Mouse (Mus musculus) neural tube, embryonic 14.5 days (tissue): ENCODE results near the gene Ncan. TPM values are rescaled to one million over a fixed set of nuclear protein-coding genes. Genes with fewer than 3 reads are reported as not detected.

Source experiments
- ATAC-seq: fragments of 200-750 bp; cut with Nextera tagmentation; 2 replicates; pipeline ENCODE4 v1.8.0; 2017; ENCODE audit warnings: low read depth, mild to moderate bottlenecking, moderate TSS enrichment, moderate library complexity
- H3K27ac ChIP-seq: fragments of 300-500 bp; sonication (generic); 2 replicates; pipeline ENCODE4 v1.5.1; 2014; ENCODE audit warnings: low read depth, mild to moderate bottlenecking, control low read depth, low read length, moderate library complexity, mixed read lengths
- H3K27me3 ChIP-seq: fragments of 300-500 bp; sonication (generic); 2 replicates; pipeline ENCODE4 v1.6.1; 2014; ENCODE audit warnings: low read length; ENCODE audit not compliant: control insufficient read depth, insufficient read depth
- H3K36me3 ChIP-seq: fragments of 300-500 bp; sonication (generic); 2 replicates; pipeline ENCODE4 v1.6.1; 2014; ENCODE audit warnings: low read length, mixed read lengths; ENCODE audit not compliant: control insufficient read depth, insufficient read depth
- H3K4me1 ChIP-seq: fragments of 300-500 bp; sonication (generic); 2 replicates; pipeline ENCODE4 v1.6.1; 2014; ENCODE audit warnings: low read length; ENCODE audit not compliant: control insufficient read depth, insufficient read depth
- H3K4me2 ChIP-seq: fragments of 300-500 bp; sonication (generic); 2 replicates; pipeline ENCODE4 v1.6.1; 2014; ENCODE audit warnings: mild to moderate bottlenecking, low read depth, low read length, control low read depth
- H3K4me3 ChIP-seq: fragments of 300-500 bp; sonication (generic); 2 replicates; pipeline ENCODE4 v1.5.1; 2014; ENCODE audit warnings: low read depth, low read length, control low read depth, mixed read lengths
- H3K9ac ChIP-seq: fragments of 300-500 bp; sonication (generic); replicated peaks from 2 replicates; pipeline ENCODE4 v1.6.1; 2014; ENCODE audit warnings: low read depth, mild to moderate bottlenecking, control low read depth, low read length, mixed read lengths
- H3K9me3 ChIP-seq: fragments of 300-500 bp; sonication (generic); 2 replicates; pipeline ENCODE4 v1.6.1; 2016; ENCODE audit warnings: low read length; ENCODE audit not compliant: control insufficient read depth
- WGBS: fragments of 180-500 bp; shearing (Covaris S2); extraction: QIAGEN DNeasy Blood & Tissue Kit; methylation state at CpG from one replicate; pipeline ENCODE4 v1.1.7; 2014; 5-methylcytosine and 5-hydroxymethylcytosine counted together
- polyA plus RNA-seq: library from polyadenylated mRNA; unstranded; fragments of >200 nt; fragmentation: Nextera tagmentation; extraction: Ambion mirVana; gene quantifications from 2 replicates; pipeline ENCODE4 v1.2.1, GENCODE M21; 2014

Ncan gene
- polyA plus RNA-seq, 1 experiment from 2014 or later = 176 TPM

DNA sequence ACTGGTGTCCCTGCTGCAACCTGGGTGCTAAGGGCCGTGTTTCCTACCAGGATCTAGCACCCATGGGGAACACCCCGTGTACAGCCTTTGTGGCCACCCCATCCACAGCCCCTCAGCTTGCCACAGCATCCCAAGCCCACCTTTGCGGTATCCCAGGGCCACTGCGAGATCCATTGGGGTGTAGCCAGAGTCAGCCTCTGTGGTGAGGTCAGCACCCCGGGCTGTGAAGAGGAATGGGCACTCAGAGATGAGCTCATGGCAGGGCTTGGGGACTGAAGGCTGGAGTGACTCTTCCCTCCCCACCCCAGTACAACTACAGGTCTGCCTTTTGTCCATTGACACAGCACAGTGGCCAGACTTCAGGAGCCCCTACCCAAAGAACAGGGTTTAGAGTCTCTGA, 13.4 kb upstream of the Ncan start:
- ATAC-seq = no peak

DNA sequence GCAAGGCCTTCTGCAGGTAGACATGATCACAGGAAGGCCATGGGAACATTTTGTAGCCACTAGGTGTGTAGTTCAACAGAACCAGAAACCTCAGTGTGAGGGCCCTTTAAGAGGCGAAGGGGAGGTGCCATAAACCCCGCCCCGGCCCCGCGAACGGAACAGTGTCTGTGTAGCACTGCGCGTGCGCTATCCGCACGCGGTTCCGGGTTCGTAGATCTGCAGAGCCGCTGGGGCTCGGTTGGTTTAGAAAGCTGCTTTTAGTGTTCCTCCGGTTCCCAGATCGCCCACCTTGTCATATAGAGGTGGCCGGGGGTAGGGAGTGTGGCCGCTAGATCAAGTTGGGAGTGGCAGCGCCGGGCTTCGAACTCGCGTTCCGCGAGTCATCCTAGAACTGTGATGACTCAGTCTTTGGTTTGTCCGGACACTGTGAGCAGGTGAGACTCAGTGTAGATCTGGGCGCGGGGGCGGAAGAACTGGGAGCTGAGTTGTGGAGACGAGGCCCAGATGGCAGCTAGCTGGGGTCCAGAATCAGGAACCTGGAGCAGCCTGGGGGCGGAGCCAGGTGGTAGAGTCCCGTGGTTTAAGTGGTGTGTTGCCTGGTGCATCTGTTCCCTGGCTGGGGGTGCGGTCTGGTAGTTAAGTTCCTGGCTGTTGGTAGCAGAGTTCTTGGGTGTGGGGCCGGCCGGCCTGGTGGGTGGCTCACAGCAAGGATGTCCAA, 10.7 kb upstream of the Ncan start, which contains the start of gene Nr2c2ap:
TSS of gene Nr2c2ap (plus strand) at position 168 of the 718 bp plus-strand sequence.
- Histone ChIP-seq H3K4me1 (peaks cover 6% of the 10 kb centered on the region), H3K36me3 (peaks cover 30% of the 10 kb centered on the region), H3K4me3 (peak within 1 kb of the TSS; percentile 66), H3K27me3 (no peaks in the 10 kb centered on the region), H3K9ac (peak within 1 kb of the TSS; percentile 58), H3K9me3 (no peaks in the 10 kb centered on the region), H3K4me2 (peak within 1 kb of the TSS; percentile 79), H3K27ac (no peak within 1 kb of the TSS; the same call in 1 of the 2 replicates)
- ATAC-seq = peak; percentile 87
- 1% methylated on average over 37 of the region's 37 CpGs for WGBS

More for the DNA sequence above, 13.4 kb upstream of the Ncan start:
- H3K27me3 ChIP-seq = no peaks in the 10 kb centered on the region
- peaks cover 14% of the 10 kb centered on the region for H3K4me1 ChIP-seq
- 90% methylated on average over 5 of the region's 5 CpGs for WGBS
- H3K4me3 ChIP-seq = no peak overlapping the region
- H3K9ac ChIP-seq = no peak overlapping the region
- H3K9me3 ChIP-seq = no peaks in the 10 kb centered on the region
- H3K27ac ChIP-seq = no peak overlapping the region
- peaks cover 30% of the 10 kb centered on the region for H3K36me3 ChIP-seq
- H3K4me2 ChIP-seq = no peak overlapping the region

- H3K4me2 ChIP-seq = no peak overlapping the region
- WGBS = 80% methylated on average over 3 of the region's 3 CpGs
- H3K27me3 ChIP-seq = no peaks in the 10 kb centered on the region
- no peak overlapping the region for H3K4me3 ChIP-seq
- no peak overlapping the region; the same call in 1 of the 2 replicates for H3K27ac ChIP-seq
- no peak for ATAC-seq
- H3K36me3 ChIP-seq = peaks cover 20% of the 10 kb centered on the region
- H3K4me1 ChIP-seq = peaks cover 6% of the 10 kb centered on the region
- no peak overlapping the region for H3K9ac ChIP-seq
- no peaks in the 10 kb centered on the region for H3K9me3 ChIP-seq
These were observed 9.4 kb upstream of the Ncan start for GRCm38 (mm10) chr8:70130066-70130465.

- no peak overlapping the region for H3K4me3 ChIP-seq
- no peak overlapping the region for H3K4me2 ChIP-seq
- peak overlapping the region; percentile 60 for H3K27ac ChIP-seq
- ATAC-seq = peak; percentile 61
- peaks cover 6% of the 10 kb centered on the region for H3K4me1 ChIP-seq
- 59% methylated on average over 9 of the region's 9 CpGs for WGBS
- H3K27me3 ChIP-seq = no peaks in the 10 kb centered on the region
- no peak overlapping the region for H3K9ac ChIP-seq
- H3K36me3 ChIP-seq = peaks cover 15% of the 10 kb centered on the region
- no peaks in the 10 kb centered on the region for H3K9me3 ChIP-seq
These were observed 8.8 kb upstream of the Ncan start for GRCm38 (mm10) chr8:70129309-70129952.

GRCm38 (mm10) chr8:70128435-70128834, 7.8 kb upstream of the Ncan start:
- 78% methylated on average over 3 of the region's 3 CpGs for WGBS
- Histone ChIP-seq H3K27ac (peak overlapping the region; percentile 41), H3K9me3 (no peaks in the 10 kb centered on the region), H3K4me3 (no peak overlapping the region), H3K9ac (no peak overlapping the region), H3K36me3 (peaks cover 5% of the 10 kb centered on the region), H3K27me3 (no peaks in the 10 kb centered on the region), H3K4me2 (no peak overlapping the region), H3K4me1 (peaks cover 6% of the 10 kb centered on the region)
- 0 out of 2 replicates have a peak, but pooled peaks have one; percentile 12 for ATAC-seq

DNA sequence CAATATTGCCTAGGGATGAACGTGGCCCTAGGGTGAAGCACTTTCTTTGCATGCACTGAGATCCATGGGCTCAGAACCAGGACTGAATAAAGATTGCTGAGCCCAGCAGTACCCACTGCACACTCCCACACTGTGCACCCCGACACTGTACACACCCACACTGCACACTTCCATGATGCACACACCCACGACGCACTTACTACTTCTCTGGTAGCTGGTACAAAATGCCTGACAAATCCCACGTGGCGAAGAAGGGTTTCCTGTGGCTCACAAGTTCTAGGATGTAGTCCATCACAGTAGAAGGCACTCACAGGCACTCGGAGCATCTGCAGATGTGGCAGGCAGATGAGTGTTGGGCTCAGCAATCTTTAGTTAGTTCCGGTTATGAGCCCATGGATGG, 4.3 kb upstream of the Ncan start:
- Histone ChIP-seq H3K27me3 (no peaks in the 10 kb centered on the region), H3K9ac (no peak overlapping the region), H3K27ac (no peak overlapping the region), H3K9me3 (no peaks in the 10 kb centered on the region), H3K4me1 (no peaks in the 10 kb centered on the region), H3K4me3 (no peak overlapping the region), H3K4me2 (no peak overlapping the region), H3K36me3 (no peaks in the 10 kb centered on the region)
- 68% methylated on average over 8 of the region's 8 CpGs for WGBS
- no peak for ATAC-seq

DNA sequence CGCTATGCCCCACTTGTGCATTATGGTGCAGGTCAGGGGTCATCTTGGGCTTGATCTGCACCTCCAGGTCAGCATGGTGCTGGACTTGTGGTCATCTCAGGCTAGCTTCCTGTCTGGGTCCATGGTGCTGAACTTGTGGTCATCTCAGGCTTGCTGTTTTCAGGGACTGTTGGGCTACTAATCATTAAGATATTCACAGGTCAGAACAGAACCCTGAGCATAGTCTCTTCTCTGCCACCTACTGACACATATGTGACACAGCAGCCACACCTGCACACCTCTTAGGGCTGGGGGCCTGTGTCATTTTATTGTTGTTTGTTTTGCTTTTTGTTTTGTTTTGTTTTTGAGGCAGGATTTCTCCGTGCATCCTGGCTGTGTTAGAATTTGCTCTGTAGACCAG, 2.2 kb upstream of the Ncan start:
- Histone ChIP-seq H3K9me3 (no peaks in the 10 kb centered on the region), H3K9ac (no peak overlapping the region), H3K4me3 (no peak overlapping the region), H3K27ac (no peak overlapping the region), H3K27me3 (no peaks in the 10 kb centered on the region), H3K36me3 (no peaks in the 10 kb centered on the region), H3K4me2 (no peak overlapping the region), H3K4me1 (peaks cover 9% of the 10 kb centered on the region)
- ATAC-seq = no peak
- WGBS = 54% methylated on average over 2 of the region's 2 CpGs

DNA sequence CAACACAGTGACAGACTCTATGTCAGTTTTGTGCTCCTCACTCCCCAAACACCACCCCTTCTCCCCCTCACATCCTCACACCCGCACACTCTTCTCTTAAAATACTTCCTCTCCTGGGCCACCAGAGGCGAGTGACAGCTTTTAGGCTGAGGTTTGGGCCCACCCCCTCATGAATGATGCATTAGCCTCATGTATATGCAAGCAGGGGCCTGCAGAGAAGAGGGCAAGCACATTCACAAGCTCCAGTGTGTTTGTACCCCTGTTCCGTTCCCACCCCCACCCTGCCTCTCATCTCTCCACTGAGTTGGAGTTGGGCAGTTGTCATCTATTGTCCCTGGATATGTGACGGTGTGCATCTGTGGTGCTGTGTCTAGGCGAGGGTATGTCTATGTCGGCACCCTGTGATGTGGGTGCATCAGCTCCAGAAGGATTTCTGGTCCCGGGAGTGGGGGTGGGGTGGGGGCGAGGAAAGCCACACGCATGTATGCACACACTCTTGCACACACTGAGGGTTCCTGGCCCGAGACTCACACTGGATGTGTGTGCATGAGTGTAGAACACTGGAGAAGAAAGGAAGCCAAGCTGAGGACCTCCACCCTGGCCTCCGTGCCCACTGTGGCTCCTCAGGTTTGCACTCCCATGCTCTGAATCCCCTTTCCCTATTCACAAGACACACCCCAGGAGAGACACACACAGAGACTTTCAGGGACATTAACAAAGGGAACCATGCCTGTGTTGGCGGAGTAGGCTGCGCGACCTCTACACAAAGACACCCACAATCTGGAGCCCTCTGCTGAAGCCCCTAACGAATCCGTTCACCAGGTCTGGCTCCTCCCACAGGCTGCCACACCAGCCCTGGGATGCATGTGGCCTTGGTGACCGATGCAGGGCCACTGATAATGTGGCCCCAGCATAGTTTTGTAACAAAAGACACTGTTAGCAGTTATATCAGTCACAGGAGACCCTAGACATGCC, 1.7 kb downstream of the Ncan start:
- no peaks in the 10 kb centered on the region for H3K9me3 ChIP-seq
- no peaks in the 10 kb centered on the region for H3K27me3 ChIP-seq
- peak overlapping the region; percentile 88 for H3K4me2 ChIP-seq
- 2% methylated on average over 17 of the region's 17 CpGs for WGBS
- peaks cover 23% of the 10 kb centered on the region for H3K4me1 ChIP-seq
- H3K27ac ChIP-seq = peak overlapping the region; percentile 92
- peak overlapping the region; percentile 81 for H3K9ac ChIP-seq
- H3K36me3 ChIP-seq = peaks cover 12% of the 10 kb centered on the region; the same call in 1 of the 2 replicates
- peak; percentile 83 for ATAC-seq
- peak overlapping the region; percentile 66 for H3K4me3 ChIP-seq
